Mouse (Mus musculus): ENCODE results near the gene Rbfox1.

The Rbfox1 gene

GRCm38 (mm10) chr16:6829892-6830524 is 944.9 kb downstream of the Rbfox1 start:
- no peak for DNase-seq (ENCODE audit: low spot score)

- DNase-seq (ENCODE audit: low spot score): no peak
Observed at GRCm38 (mm10) chr16:6833486-6833885, 948.3 kb downstream of the Rbfox1 start.

- DNase-seq (ENCODE audit: low spot score): no peak
Observed at GRCm38 (mm10) chr16:6835051-6835450, 949.9 kb downstream of the Rbfox1 start.

GRCm38 (mm10) chr16:6839299-6839995 is 954.3 kb downstream of the Rbfox1 start:
- DNase-seq (ENCODE audit: low spot score): peak; percentile 78

- DNase-seq (ENCODE audit: low spot score): no peak
Observed at GRCm38 (mm10) chr16:6840007-6840406, 954.9 kb downstream of the Rbfox1 start.

GRCm38 (mm10) chr16:6840461-6840860 is 955.3 kb downstream of the Rbfox1 start:
- DNase-seq (ENCODE audit: low spot score): no peak

GRCm38 (mm10) chr16:6842066-6842785 is 957.1 kb downstream of the Rbfox1 start:
- no peak for DNase-seq (ENCODE audit: low spot score)

- no peak for DNase-seq (ENCODE audit: low spot score)
Observed at GRCm38 (mm10) chr16:6844659-6845058, 959.5 kb downstream of the Rbfox1 start.

- DNase-seq (ENCODE audit: low spot score): no peak
Observed at GRCm38 (mm10) chr16:6851393-6851792, 966.2 kb downstream of the Rbfox1 start.

- DNase-seq (ENCODE audit: low spot score): no peak
Observed at GRCm38 (mm10) chr16:6853796-6854195, 968.6 kb downstream of the Rbfox1 start.

GRCm38 (mm10) chr16:6861656-6862055 is 976.5 kb downstream of the Rbfox1 start:
- no peak for DNase-seq (ENCODE audit: low spot score)

- no peak for DNase-seq (ENCODE audit: low spot score)
Observed at GRCm38 (mm10) chr16:6882683-6883430, 997.7 kb downstream of the Rbfox1 start.

GRCm38 (mm10) chr16:6883798-6884197 is 998.6 kb downstream of the Rbfox1 start:
- DNase-seq (ENCODE audit: low spot score): no peak

GRCm38 (mm10) chr16:6885617-6886016 is 1000.5 kb downstream of the Rbfox1 start:
- no peak for DNase-seq (ENCODE audit: low spot score)

GRCm38 (mm10) chr16:6889221-6889620 is 1004.1 kb downstream of the Rbfox1 start:
- DNase-seq (ENCODE audit: low spot score): no peak

GRCm38 (mm10) chr16:6897734-6898133 is 1012.6 kb downstream of the Rbfox1 start:
- DNase-seq (ENCODE audit: low spot score): no peak

- DNase-seq (ENCODE audit: low spot score): no peak
Observed at GRCm38 (mm10) chr16:6900006-6900405, 1014.9 kb downstream of the Rbfox1 start.

GRCm38 (mm10) chr16:6904984-6905383 is 1019.8 kb downstream of the Rbfox1 start:
- DNase-seq (ENCODE audit: low spot score): no peak

GRCm38 (mm10) chr16:6906001-6906400 is 1020.8 kb downstream of the Rbfox1 start:
- DNase-seq (ENCODE audit: low spot score): no peak

GRCm38 (mm10) chr16:6907550-6907949 is 1022.4 kb downstream of the Rbfox1 start:
- DNase-seq (ENCODE audit: low spot score): no peak

- no peak for DNase-seq (ENCODE audit: low spot score)
Observed at GRCm38 (mm10) chr16:6914531-6914930, 1029.4 kb downstream of the Rbfox1 start.

GRCm38 (mm10) chr16:6918641-6919040 is 1033.5 kb downstream of the Rbfox1 start:
- no peak for DNase-seq (ENCODE audit: low spot score)
